ENCODE assay signal across 24 mouse cellular contexts in genomic region chr17:81412736-81413135, GRCm38 (mm10). TPM values are rescaled to one million over a fixed set of nuclear protein-coding genes. Genes with fewer than 3 reads are reported as not detected.
"Had no signal": no experiment of that assay in that cellular context is flagged by ENCODE, and none has a peak within 500 bp of the region (broad histone marks: within the 10 kb centered on the region; RNA-seq: fewer than 3 reads in every experiment).

No protein-coding gene starts in this region.

- DNase-seq: retina, postnatal 1 day; right cerebral cortex, adult 18-20 months; right cerebral cortex, postnatal 14 days; right cerebral cortex, postnatal 25 days; right cerebral cortex, postnatal 4 days; spleen, adult 18-20 months; thymus, adult 18-20 months; thymus, adult 2 months; thymus, postnatal 14 days; thymus, postnatal 25 days; thymus, postnatal 36 days; thymus, postnatal 4 days had no signal

- H3K4me3 ChIP-seq: neural tube, embryonic 15.5 days; stomach, embryonic 15.5 days had no signal

- H3K27ac ChIP-seq: neural tube, embryonic 15.5 days; stomach, embryonic 15.5 days; stomach, postnatal 0 days had no signal

- H3K9ac ChIP-seq: neural tube, embryonic 15.5 days; stomach, embryonic 15.5 days had no signal

- H3K27me3 ChIP-seq: neural tube, embryonic 15.5 days; stomach, embryonic 15.5 days had no signal

- H3K4me1 ChIP-seq: neural tube, embryonic 15.5 days; stomach, embryonic 15.5 days had no signal

- H3K36me3 ChIP-seq: stomach, embryonic 15.5 days had no signal

RNA-seq across cellular contexts. Expression of gene Gm11096, which starts 28.8 kb away (rescaled TPM):
- total RNA-seq: neutrophil, adult 5-6 weeks had no signal
- polyA plus RNA-seq: neural tube, embryonic 14.5 days; neural tube, embryonic 15.5 days; small intestine, adult 2 months; spleen, adult 2 months; stomach, embryonic 14.5 days; stomach, embryonic 15.5 days; stomach, embryonic 16.5 days; stomach, postnatal 0 days; testis, adult 2 months; thymus, adult 2 months; thymus, postnatal 0 days; urinary bladder, adult 2 months had no signal
